Mouse (Mus musculus) central nervous system, embryonic 14 days (tissue): ENCODE data around the gene Aamdc. TPM values are rescaled to one million over a fixed set of nuclear protein-coding genes. Genes with fewer than 3 reads are reported as not detected.

Experiments used
- polyA plus RNA-seq: library from polyadenylated mRNA; depleted of rRNA; stranded (reverse); fragments of >200 nt; gene quantifications from 2 replicates; pipeline ENCODE4 v1.2.3, GENCODE M21; 2012; rRNA removed

Aamdc gene
- 44.3 and 46.6 TPM in 2 replicates for polyA plus RNA-seq

DNA sequence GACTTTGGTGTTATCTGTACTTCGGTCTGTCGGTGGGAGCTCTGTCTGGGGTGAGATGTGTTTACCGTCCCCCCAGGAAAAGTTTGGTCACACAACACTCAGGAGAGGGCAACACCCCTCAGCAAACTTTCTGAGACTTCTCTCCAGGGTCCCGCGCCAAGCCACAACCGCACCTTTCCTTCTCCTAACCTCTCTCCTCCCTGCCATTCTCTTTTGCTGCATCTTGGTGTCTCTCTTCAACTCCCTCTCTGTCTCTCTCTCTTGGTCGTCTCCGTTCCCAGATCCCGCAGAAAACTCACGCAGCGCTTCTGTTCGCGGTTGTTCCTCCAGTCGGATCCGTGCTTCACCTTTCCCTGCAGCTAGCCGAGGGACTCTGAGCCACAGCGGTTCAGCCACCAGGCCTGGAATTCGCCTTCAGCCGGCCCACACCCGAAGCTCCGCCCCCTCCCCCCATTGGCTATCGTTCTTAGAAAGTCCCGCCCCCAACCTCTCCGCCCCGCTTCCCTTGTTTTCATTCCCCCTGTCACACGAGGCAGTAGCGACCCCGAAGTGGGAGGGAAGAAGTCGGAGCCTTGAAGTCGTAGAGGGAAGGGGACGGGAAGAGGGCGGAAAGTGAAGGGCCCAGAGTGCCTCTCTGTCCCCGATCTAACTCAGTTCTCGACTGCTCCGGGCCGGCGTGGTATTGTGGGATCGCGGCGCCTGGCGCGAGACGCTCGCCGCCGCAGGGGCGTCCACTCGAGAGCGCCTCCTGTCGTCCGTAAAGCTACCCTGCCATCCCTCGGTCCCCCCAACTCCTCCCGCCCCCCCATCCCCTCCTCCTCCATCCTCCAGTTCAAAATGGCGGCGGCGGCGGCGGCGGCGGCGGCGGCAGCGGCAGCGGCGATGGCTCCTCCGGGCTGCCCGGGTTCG lies at the start of gene Aamdc, which contains the start of gene Rsf1:
Aamdc (minus strand) TSS at position 431 of the 909 bp plus-strand sequence.
Rsf1 (plus strand) TSS at position 823 of the 909 bp plus-strand sequence.

Other genes with a start within 250 kb of the Aamdc start
- gene Usp35, start 247.5 kb downstream of the Aamdc start, polyA plus RNA-seq: 12.5 and 12.7 TPM in 2 replicates
- gene Kctd21, start 247.2 kb downstream of the Aamdc start, polyA plus RNA-seq: 6.6 and 7.5 TPM in 2 replicates
- 28.5 and 30.6 TPM in 2 replicates for gene Alg8, start 207.9 kb downstream of the Aamdc start, polyA plus RNA-seq
- gene Ndufc2, start 179.5 kb downstream of the Aamdc start, polyA plus RNA-seq: 312 and 413 TPM in 2 replicates
- 1.9 and 2.5 TPM in 2 replicates for gene Thrsp, start 161.8 kb downstream of the Aamdc start, polyA plus RNA-seq
- gene Kctd14, start 128.2 kb downstream of the Aamdc start, polyA plus RNA-seq: 1.9 and 2.4 TPM in 2 replicates
- 78.7 and 83.3 TPM in 2 replicates for gene Ints4, start 98.5 kb downstream of the Aamdc start, polyA plus RNA-seq
- 16.9 and 17.3 TPM in 2 replicates for gene Rsf1, start 392 bp upstream of the Aamdc start, polyA plus RNA-seq
- 120 and 125 TPM in 2 replicates for gene Clns1a, start 117.1 kb upstream of the Aamdc start, polyA plus RNA-seq
- gene Aqp11, start 158.8 kb upstream of the Aamdc start, polyA plus RNA-seq: 8.4 and 8.9 TPM in 2 replicates
- 100 and 104 TPM in 2 replicates for gene Pak1, start 209.0 kb upstream of the Aamdc start, polyA plus RNA-seq